Mouse (Mus musculus) natural killer cell, adult 2 months (primary cell): ENCODE measurements around the gene Ankdd1a.

Experiments used
- DNase-seq, 2 experiments: peaks; one replicate each; pipeline ENCODE4 v3.0.0; 2022; ENCODE audit warnings: low spot score in 2 of 2

Ankdd1a gene

DNA sequence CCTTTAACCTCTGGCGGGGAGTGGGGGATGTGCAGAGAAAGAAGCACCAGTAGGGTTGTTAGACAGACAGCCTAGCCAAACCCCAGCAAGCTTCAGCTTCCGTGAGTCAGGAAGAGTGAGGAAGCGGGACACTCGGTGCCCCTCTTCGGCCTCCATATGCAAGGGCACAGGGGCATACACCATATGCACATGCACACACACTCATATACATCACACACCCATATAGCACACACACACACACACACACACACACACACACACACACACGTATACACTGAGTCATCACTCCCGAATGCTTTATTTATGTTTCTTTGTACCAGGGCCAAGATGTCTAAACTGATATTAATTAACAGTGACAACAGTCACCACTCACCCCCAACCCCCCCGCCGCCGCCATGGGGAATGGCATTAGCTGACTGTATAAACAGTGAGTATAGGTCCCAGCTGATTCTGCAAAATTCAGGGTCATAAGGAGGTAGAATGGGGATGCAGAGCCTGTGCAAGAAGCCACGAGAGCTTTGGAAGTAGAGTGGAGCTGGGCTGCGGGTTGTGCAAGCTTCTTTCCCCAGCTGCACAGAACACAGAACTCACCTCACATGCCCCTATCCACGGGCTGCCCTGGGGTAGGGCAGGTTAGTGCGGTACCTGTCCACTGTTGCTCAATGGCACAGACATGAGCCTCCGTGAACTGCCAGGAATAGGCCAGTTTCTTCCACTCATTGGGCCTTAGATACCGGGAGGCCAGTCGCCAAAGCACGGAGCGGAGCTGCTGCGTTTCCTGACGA is 17.1 kb downstream of the Ankdd1a start:
- no peak for DNase-seq

DNA sequence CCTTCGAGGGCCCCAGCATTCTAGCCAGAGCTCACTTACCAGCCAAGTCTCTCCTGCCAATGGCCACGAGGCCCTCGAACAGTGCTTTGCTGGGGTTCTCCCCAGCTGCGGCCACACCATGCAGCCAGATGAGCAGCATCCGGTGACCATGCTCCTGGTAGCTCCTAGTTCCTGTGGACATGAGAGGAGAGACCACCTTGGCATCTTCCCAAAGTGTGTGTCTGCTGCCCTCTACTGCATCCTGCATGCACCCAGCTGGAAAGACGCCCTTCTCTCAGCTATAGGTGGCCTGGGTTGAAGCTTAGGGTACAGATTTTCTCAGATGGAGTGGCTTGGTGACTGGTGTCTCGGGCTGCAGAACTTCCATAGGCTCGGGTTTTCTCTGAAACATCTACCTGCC is 17.8 kb downstream of the Ankdd1a start:
- DNase-seq, result no peak

DNA sequence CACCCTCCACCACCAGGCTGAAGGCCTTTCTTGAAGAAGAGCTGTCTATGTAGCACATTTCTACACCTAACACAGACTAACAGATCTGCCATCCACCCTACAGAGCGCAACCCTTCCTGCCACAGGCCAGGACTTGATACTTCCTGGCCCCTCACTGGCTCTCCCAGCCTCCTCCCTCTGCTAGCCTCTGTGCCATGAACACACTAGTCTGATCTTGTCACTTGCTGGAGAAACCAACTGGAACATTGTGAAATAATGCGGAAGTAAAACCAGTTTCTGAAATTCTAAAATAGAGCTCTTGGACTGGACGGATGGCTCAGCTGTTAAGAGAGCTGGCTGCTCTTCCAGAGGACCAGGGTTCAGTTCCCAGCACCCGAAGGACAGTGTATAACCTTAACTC is 27.1 kb downstream of the Ankdd1a start:
- DNase-seq, result no peak

DNA sequence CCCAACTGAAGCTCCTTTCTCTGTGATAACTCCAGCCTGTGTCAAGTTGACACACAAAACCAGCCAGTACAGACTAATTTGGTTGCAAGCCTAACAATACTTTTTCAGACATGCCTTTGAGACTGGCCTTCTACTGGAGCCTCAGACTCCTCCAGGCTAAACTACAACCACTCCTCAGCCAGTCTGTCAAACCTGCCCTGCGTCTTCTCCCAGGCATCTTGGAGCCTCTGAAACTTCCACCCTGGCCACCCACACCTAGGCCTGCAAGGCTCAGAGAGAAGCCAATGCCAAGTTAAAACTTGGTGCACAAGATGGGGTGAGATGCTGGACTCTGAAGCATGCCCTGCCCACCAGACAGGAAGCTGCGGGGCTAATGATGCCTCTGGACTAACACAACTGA is 27.6 kb downstream of the Ankdd1a start:
- no peak for DNase-seq

DNA sequence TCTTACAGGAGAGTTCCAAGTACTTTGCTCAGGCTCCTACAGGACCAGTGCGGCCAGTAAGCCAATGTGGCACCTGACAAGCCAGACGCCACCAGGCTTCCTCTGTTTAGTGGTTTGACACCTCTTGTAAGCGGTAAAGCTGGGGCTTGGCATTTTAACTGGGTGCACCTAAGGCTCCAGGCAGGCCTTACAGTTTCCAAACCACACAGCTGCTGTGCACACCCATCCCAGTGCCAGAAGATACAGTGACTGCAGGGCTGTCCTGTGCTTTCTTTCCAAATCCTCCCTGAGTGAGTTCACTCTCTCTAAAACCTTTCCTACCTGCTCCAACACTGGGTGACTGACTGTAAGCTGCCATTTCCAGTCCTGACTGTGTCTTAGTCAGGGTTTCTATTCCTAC is 28.5 kb downstream of the Ankdd1a start:
- DNase-seq, result peak; percentile 15 to 18

DNA sequence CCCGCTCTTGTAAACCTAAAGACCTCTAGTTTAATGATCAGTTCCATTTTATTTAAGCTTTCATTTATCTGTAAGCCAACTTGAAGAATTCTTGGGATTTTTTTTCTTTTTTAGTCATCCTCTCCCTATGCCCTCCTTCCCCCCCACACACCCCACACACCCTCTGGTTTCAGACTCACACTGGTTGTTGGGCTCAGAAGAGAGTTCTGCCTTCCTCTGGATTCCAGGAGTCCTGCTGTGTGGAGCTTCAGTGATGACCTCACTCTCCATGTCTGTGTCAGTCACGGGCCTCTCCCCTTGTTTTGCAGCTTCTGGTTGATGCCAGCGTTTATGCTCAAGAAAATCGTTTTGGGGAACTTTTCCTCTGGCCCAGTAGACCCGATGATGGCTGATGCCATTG is 39.9 kb downstream of the Ankdd1a start:
- DNase-seq, result no peak

DNA sequence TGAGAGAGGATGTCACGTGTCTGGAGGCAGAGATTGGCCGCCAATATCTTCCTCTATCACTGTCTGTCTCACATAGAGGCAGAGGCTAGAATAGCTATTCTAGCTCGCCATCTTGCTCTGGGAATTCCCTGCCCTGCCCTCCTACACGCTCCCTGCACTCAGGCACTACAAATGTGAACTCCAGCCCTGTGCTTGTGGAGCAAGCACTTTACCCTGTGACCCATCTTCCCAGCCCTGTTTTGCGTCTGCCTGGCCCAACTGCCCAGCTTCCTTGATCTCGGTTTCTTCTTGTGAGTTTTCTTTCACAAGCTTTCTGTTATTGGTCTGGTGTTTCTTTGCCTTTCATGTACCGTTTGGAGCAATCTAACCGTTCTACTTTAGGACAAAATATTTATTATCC is 40.8 kb downstream of the Ankdd1a start:
- DNase-seq, result no peak

DNA sequence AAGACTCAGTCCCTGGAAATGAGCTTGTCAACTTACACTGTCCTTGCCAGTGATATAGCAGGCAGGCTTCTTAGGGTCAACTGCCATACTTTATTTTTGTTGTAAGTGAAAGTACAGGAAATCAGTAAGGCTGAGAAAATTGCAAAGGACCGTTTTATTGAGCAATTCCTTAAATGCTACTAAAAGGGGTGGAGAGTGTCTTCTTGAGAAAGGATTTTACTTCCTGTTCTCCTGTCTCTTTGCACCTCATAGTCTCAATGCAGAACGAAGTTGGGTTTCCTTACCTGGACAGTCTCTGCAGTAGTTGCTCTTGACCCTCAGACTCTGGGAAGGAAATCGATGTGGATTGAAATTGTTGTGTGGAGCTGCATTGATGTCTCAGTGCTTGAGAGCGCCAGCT is 47.2 kb downstream of the Ankdd1a start:
- no peak for DNase-seq

DNA sequence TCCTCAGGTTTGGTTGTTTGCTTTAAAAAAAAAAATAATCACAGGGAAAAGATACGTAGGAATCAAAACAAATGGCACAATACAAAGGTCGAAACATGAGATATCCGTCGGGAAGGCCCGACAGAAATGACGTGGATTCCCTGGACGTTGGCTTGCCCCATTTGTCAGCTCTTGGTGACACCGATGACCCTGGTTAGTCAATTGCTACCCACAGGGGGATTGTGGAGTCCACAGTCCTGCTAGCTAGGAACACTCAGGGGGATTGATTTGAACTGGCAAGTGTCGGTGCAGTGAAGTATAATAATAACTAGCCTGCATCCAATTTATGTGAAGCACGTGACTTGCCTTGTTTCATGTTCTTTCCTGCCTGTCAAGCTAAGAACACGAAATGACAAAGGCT is 52.3 kb downstream of the Ankdd1a start:
- DNase-seq, result no peak

DNA sequence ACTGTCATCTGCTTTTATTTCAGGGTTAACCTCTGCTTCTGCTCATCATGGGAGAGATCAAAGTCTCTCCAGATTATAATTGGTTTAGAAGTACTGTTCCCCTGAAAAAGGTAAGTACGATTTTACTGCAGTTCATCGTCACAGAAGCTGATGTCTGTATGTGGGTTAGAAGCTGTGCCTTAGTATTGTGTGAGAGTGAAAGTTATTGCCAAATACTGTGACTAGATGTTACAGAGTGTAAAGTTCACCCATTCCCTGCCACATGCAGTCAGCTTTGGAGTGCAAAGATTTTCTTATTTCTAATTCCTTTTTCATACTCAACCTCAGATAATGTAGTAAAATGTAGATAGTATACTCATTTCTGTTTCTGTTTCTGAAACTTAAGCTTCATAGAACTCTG is 54.8 kb downstream of the Ankdd1a start:
- DNase-seq, result no peak

DNA sequence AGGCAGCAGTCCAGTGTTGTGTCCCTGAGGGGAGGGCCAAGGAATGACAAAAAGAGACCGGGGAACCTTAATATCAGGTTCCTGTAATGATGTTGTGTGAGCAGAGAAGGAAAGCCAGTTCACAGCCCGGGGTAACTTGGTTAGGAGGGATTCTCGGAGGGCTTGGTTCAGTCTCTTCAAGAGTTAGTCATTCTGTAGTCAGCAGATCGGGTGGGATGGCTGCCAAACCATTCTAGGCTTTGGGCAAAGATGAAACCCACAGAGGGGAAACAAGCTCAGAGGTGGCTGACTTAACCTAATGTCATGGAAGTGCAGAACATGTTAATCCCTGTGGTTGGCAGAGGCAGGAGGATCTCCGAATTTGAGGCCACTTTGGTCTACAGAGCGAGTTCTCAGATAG is 55.8 kb downstream of the Ankdd1a start:
- no peak for DNase-seq

DNA sequence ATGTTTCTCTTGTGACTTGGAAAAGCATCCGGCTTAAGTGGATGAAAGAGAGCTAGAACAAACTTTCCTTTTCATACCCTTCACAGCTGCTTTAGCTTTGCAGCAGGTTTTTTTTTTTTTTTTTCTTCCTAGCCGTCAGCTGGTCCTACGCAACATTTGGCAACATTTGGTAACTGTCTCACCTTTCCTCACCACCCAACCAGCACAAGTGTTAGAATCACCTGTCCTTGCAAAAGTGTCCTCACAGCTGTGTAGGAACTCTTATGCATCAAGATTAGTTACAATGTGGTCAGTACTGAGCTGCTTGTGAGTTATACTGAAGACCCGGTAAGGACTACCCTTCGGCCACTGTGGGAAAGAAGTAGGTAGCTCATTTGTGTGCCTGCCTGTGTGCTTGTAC is 57.4 kb downstream of the Ankdd1a start:
- no peak for DNase-seq

DNA sequence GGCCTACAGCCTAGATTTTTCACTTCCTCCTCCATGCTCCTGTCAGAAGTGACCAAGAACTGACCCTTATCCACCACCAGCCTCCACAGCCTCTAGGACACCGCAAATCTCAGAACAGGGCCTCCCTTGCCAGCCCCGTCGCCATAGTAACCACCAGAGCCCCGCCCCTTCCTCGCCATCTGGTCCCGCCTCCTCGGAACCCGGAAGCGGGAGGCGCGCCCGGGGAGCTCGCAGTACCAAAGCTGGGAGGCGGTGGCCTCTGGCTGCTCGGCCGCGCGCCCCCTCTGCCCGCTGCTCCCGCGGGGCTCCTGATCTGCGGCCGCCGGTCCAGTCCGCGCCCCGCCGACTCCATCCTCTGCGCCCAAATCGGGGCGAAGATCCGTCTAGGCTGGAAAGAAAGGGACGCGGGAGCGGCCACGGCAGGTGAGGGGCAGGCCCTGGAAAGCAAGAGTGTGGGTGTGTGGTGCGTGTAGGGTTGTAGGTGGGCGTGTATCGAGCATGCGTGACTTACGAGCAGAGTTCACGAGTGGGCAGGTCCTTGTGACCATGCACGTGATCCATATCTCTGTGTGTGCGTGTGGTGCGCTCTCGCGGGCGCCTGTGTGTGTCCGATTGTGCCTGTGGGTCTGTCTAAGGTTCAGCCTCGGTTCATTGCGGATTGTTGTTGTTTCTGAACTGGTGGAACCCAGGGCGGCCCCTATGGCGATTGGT is 59.1 kb downstream of the Ankdd1a start, which contains the start of gene Spg21:
Spg21 (plus strand) TSS at position 216 of the 711 bp plus-strand sequence.
- DNase-seq, result peak; percentile 96 to 97

DNA sequence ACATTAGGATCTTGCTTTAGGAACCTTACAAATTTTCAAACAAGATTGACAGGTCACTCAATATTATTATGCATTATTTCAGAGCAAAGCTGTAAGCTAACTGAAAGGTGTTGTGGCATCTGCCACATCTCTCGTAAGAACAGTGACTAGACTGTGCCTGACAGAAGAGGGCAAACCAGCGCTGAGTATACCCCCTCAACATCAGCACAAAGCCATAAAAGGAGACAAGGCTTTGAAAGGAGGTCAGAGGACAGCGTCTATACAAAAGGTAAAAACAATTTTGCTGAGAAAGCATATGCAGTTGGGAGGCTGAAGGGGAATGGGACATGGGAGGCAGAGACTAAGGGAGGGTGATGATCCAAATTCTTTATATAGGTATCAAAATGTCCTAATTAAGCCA is 59.8 kb downstream of the Ankdd1a start:
- DNase-seq, result no peak

DNA sequence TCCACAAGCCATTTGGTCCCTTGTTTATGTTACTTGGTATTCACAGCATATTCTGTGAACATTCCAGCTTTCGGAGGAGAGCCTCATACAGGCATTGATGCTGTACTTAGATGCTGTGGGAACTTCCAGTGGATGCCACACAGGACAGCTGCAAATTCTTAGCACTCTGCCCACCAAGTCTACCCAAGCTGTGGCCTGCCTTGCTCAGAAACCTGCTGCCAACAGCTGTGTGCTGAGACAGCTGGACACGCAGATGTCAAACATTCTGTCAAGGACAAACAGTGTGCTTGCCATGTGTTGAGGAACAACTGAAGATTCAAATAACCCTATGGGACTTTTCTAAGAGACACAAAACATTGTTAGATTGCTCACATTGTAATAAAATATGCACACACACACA is 61.0 kb downstream of the Ankdd1a start:
- no peak for DNase-seq

DNA sequence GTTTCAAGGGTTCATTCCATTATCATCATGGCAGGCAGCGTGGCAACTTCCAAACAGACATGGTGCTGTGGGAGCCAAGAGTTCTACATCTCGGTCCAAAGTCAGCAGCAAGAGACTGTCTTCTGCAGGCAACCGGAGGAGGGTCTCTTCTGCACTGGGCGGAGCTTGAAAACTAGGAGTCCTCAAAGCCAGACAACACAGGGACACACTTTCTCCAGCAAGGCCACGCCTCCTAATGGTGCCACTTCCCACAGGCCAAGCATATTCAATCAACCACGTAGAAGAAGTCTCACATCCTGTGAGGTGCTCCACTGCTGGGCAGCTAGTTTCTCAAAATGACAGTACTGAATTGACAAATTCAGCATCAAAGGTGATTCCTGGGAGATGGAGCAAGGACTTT is 72.0 kb downstream of the Ankdd1a start:
- no peak for DNase-seq

DNA sequence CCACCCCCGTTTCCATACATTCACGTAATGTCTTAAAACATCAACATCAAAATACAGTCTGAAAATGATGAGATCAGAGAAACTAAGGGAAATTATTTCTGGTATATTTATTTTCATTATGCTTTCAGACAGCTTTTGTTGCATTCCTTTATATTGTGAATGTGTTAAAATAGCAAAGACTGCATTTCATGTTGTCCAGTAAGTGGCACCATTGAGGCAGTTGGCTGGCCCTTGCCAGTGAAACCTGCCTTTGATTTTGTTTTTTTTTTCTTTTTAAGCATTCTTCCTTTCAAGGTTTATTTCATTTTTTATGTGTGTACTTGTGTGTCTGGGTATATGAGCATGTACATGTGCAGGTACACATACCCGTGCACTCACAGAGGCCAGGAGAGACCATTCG is 75.3 kb downstream of the Ankdd1a start:
- no peak for DNase-seq
